Mouse (Mus musculus) c-Kit-positive CD71-positive TER-119-negative erythroid progenitor cells, embryonic 14.5 days (primary cell): ENCODE results near the gene Zfp345.
"Not testable (repeated sequence)": the region's sequence is repeated elsewhere in the genome, so short reads cannot be mapped to it uniquely, and the experiment has no call there.

ENCODE experiments used
- DNase-seq: peaks from one replicate; pipeline ENCODE4 v3.0.0-alpha.2; 2013; ENCODE audit warnings: low read depth

Gene Zfp345

DNA sequence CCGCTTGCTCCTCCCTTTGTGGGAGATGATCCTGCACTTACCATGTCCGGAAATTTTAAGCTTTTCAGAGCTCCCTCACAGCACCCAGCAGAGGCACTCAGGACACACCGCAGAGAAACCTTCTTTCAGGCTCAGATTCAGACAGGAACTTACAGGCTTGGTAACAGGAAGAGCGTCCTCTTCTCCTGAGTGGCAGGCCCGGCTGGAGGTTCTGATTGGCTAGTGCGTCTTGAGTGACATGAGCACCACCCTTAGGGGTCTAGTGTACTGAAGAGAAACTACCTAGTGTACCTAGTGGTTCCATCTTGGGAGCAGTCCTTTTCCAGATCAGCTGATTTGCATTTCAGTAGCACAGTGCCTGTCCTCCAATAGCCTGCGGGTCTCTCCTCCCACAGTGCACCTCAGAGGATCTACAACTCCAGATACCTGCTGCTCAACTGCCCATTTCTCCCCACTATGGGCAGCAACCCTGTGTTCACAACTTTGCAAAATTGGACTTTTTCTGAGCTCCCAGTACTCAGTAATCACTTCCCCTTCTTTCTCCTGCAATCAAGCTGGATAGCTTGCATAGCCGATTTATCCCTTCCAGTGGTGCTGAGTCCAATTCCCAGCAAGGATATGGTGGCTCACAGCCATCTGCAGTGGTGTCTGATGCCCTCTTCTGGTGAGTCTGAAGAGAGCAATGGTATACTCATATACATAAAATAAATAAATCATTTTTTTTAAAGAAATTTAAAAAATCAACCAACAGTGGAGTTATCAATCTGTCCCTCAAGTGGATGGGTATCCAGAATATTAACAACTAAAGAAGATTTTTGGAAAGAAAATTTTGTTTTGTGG is at the start of gene Zfp345:
TSS of gene Zfp345 (minus strand) at position 153 of the 840 bp plus-strand sequence.
- not testable (repeated sequence) for DNase-seq

DNA sequence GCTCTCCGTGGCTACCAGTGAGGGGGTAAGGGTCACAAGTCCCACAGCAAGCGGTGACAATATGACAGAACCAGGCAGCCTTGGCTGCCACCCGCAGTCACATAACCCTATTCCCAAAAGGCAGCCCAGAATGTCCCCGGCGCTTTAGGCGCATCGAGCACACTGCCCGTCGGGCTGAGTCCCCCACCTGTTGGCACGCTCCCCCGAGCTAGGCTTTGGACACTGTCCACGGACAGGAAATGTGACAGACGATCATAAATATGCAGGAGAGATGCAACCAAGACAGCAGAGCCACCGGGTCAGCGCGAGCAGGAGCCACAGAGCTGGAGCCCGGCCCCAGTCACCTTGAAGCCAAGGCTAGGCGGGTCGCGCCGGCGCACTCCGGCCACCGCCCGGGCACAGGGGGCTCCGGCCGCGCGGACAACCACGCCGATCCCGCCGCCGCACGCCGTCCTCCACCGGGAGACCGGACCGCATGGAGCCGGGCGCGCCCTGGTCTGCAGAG is 40.9 kb upstream of the Zfp345 start:
- DNase-seq, result no peak

DNA sequence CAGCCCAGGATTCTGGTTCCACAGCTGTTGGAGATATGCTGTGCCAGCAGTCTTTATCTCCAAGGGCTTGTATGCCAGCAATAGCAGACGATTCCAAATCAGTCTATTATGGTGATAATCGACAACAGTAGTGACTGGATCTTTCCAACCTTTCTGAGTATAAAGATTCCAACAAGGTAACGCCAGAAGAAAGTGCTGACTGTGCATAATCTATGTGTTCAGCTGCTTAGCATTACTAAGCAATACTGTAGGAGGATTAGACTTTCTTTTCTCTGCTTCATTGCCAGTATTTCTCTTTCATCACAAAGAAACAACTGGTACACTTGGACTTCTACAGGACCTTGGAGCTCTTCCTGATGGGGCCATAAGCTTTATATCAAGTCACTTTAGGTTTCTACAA is 27.9 kb upstream of the Zfp345 start:
- no peak for DNase-seq

- DNase-seq, result not testable (repeated sequence)
These were observed 15.5 kb upstream of the Zfp345 start for GRCm38 (mm10) chr2:150500124-150500973.

GRCm38 (mm10) chr2:150493031-150493430 is 8.1 kb upstream of the Zfp345 start:
- no peak for DNase-seq

GRCm38 (mm10) chr2:150451180-150451919 is 33.5 kb downstream of the Zfp345 start, which contains the start of gene Zfp442:
TSS of gene Zfp442 (minus strand) at chr2:150451486.
- peak; percentile 4 for DNase-seq

DNA sequence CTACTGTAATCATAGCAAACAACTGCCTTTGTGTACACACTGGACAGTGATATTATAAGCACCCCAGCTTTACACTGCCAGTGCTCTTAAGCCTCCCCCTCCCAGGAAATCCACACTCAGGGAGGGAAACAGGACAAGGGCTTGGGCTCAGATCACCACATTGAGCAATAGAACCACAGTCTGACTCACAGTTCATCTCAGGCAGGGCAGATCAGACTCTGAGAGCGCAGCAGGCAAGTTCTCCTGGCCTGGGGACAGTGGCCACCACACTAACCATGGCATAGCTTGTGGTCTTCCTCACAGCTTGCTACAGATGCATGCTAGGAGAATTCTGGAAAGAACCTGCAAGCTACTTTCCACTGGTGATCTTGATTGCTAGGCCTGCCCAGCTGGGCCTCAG is 45.8 kb downstream of the Zfp345 start:
- DNase-seq, result not testable (repeated sequence)
